Mouse (Mus musculus) midbrain, embryonic 14.5 days (tissue): Measurements from ENCODE around the gene Ccno. TPM values are rescaled to one million over a fixed set of nuclear protein-coding genes. Genes with fewer than 3 reads are reported as not detected.

Source experiments
- ATAC-seq: fragments of 200-750 bp; cut with Nextera tagmentation; 2 replicates; pipeline ENCODE4 v1.8.0; 2017; ENCODE audit warnings: moderate number of reproducible peaks, moderate library complexity; ENCODE audit not compliant: low FRiP score, low TSS enrichment
- DNase-seq: peaks from one replicate; pipeline ENCODE4 v3.0.0-alpha.2; 2015
- H3K27ac ChIP-seq: fragments of 300-500 bp; sonication (generic); replicated peaks from 2 replicates; pipeline ENCODE4 v1.5.1; 2014; ENCODE audit warnings: mild to moderate bottlenecking, low read depth, low read length, moderate library complexity
- H3K27me3 ChIP-seq: fragments of 300-500 bp; sonication (generic); 2 replicates; pipeline ENCODE4 v1.6.1; 2014; ENCODE audit warnings: low read length, control low read depth, mixed read lengths; ENCODE audit not compliant: control insufficient read depth, insufficient read depth
- H3K36me3 ChIP-seq: fragments of 300-500 bp; sonication (generic); 2 replicates; pipeline ENCODE4 v1.6.1; 2014; ENCODE audit warnings: low read length, control low read depth; ENCODE audit not compliant: control insufficient read depth, insufficient read depth
- H3K4me1 ChIP-seq: fragments of 300-500 bp; sonication (generic); 2 replicates; pipeline ENCODE4 v1.6.1; 2014; ENCODE audit warnings: mild to moderate bottlenecking, antibody characterized with exemption, low read length, control low read depth; ENCODE audit not compliant: control insufficient read depth, insufficient read depth
- H3K4me2 ChIP-seq: fragments of 300-500 bp; sonication (generic); 2 replicates; pipeline ENCODE4 v1.6.1; 2014; ENCODE audit warnings: mild to moderate bottlenecking, low read length, moderate library complexity
- H3K4me3 ChIP-seq: fragments of 300-500 bp; sonication (generic); replicated peaks from 2 replicates; pipeline ENCODE4 v1.5.1; 2014; ENCODE audit warnings: low read depth, low read length
- H3K9ac ChIP-seq: fragments of 300-500 bp; sonication (generic); replicated peaks from 2 replicates; pipeline ENCODE4 v1.6.1; 2014; ENCODE audit warnings: mild to moderate bottlenecking, low read length, moderate library complexity
- H3K9me3 ChIP-seq: fragments of 300-500 bp; sonication (generic); 2 replicates; pipeline ENCODE4 v1.6.1; 2016; ENCODE audit warnings: low read length, control low read depth, mixed read lengths; ENCODE audit not compliant: control insufficient read depth
- whole genome bisulfite sequencing: fragments of 180-500 bp; shearing (Covaris S2); extraction: QIAGEN DNeasy Blood & Tissue Kit; methylation state at CpG from one replicate; pipeline ENCODE4 v1.1.7; 2014; 5-methylcytosine and 5-hydroxymethylcytosine counted together
- polyA plus RNA-seq: library from polyadenylated mRNA; unstranded; fragments of >200 nt; fragmentation: Nextera tagmentation; extraction: Ambion mirVana; gene quantifications from 2 replicates; pipeline ENCODE4 v1.2.1, GENCODE M21; 2014

The Ccno gene
- polyA plus RNA-seq, 1 experiment from 2014 or later: 0.58 TPM

- no peak for ATAC-seq
Observed at GRCm38 (mm10) chr13:113021521-113021920, 33.9 kb downstream of the Ccno start.

GRCm38 (mm10) chr13:113022467-113022866 is 34.9 kb downstream of the Ccno start:
- no peak overlapping the region for H3K4me3 ChIP-seq
- ATAC-seq: no peak
- 77% methylated on average over 8 of the region's 8 CpGs for WGBS
- H3K27me3 ChIP-seq: no peaks in the 10 kb centered on the region
- H3K9ac ChIP-seq: no peak overlapping the region
- no peak for DNase-seq
- no peaks in the 10 kb centered on the region for H3K9me3 ChIP-seq
- no peaks in the 10 kb centered on the region for H3K36me3 ChIP-seq
- H3K27ac ChIP-seq: no peak overlapping the region
- no peak overlapping the region for H3K4me2 ChIP-seq
- H3K4me1 ChIP-seq: no peaks in the 10 kb centered on the region

More at GRCm38 (mm10) chr13:113021521-113021920, 33.9 kb downstream of the Ccno start:
- no peak overlapping the region for H3K4me2 ChIP-seq
- H3K9ac ChIP-seq: no peak overlapping the region
- no peaks in the 10 kb centered on the region for H3K36me3 ChIP-seq
- DNase-seq: no peak
- H3K9me3 ChIP-seq: no peaks in the 10 kb centered on the region
- 92% methylated on average over 2 of the region's 2 CpGs for WGBS
- no peak overlapping the region for H3K4me3 ChIP-seq
- no peaks in the 10 kb centered on the region for H3K4me1 ChIP-seq
- H3K27me3 ChIP-seq: no peaks in the 10 kb centered on the region
- no peak overlapping the region for H3K27ac ChIP-seq

- 89% methylated on average over 17 of the region's 17 CpGs for WGBS
- ATAC-seq (no peak), DNase-seq (no peak)
- H3K4me3 ChIP-seq: no peak overlapping the region
- no peaks in the 10 kb centered on the region for H3K9me3 ChIP-seq
- H3K9ac ChIP-seq: no peak overlapping the region
- H3K4me1 ChIP-seq: no peaks in the 10 kb centered on the region
- H3K4me2 ChIP-seq: no peak overlapping the region
- H3K27ac ChIP-seq: no peak overlapping the region
- no peaks in the 10 kb centered on the region for H3K27me3 ChIP-seq
- no peaks in the 10 kb centered on the region for H3K36me3 ChIP-seq
Observed at GRCm38 (mm10) chr13:113023274-113024143, 35.9 kb downstream of the Ccno start.

GRCm38 (mm10) chr13:113031351-113031750 is 43.7 kb downstream of the Ccno start:
- 1% methylated on average over 7 of the region's 7 CpGs for WGBS
- H3K27ac ChIP-seq: no peak overlapping the region
- no peaks in the 10 kb centered on the region for H3K9me3 ChIP-seq
- H3K36me3 ChIP-seq: no peaks in the 10 kb centered on the region
- peaks cover 28% of the 10 kb centered on the region; the same call in 1 of the 2 replicates for H3K27me3 ChIP-seq
- H3K4me3 ChIP-seq: peak overlapping the region; percentile 59
- peaks cover 12% of the 10 kb centered on the region for H3K4me1 ChIP-seq
- peak overlapping the region; percentile 81 for H3K4me2 ChIP-seq
- peak overlapping the region; percentile 67; the same call in 1 of the 2 replicates for H3K9ac ChIP-seq
- ATAC-seq (peak; percentile 7; the same call in 1 of the 2 replicates), DNase-seq (peak; percentile 57)

- DNase-seq: peak; percentile 88
- H3K9me3 ChIP-seq: no peaks in the 10 kb centered on the region
- peak overlapping the region; percentile 59 for H3K4me3 ChIP-seq
- peak overlapping the region; percentile 67 for H3K9ac ChIP-seq
- H3K27me3 ChIP-seq: peaks cover 28% of the 10 kb centered on the region; the same call in 1 of the 2 replicates
- H3K4me2 ChIP-seq: peak overlapping the region; percentile 81
- peak; percentile 68 for ATAC-seq
- under 1% methylated on average over 40 of the region's 40 CpGs for WGBS
- peak overlapping the region; percentile 88 for H3K27ac ChIP-seq
- peaks cover 12% of the 10 kb centered on the region for H3K4me1 ChIP-seq
- no peaks in the 10 kb centered on the region for H3K36me3 ChIP-seq
Observed at GRCm38 (mm10) chr13:113031792-113032571, 44.4 kb downstream of the Ccno start.

GRCm38 (mm10) chr13:113032831-113033230 is 45.2 kb downstream of the Ccno start:
- Histone ChIP-seq H3K9ac (no peak overlapping the region), H3K4me3 (0 out of 2 replicates have a peak overlapping the region, but pooled peaks have one; percentile 59), H3K27ac (no peak overlapping the region), H3K4me2 (peak overlapping the region; percentile 81), H3K27me3 (peaks cover 28% of the 10 kb centered on the region; the same call in 1 of the 2 replicates), H3K9me3 (no peaks in the 10 kb centered on the region), H3K4me1 (peaks cover 12% of the 10 kb centered on the region), H3K36me3 (no peaks in the 10 kb centered on the region)
- no peak for DNase-seq
- ATAC-seq: no peak

- H3K4me2 ChIP-seq: peak overlapping the region; percentile 98
- DNase-seq (peak; percentile 31), ATAC-seq (no peak)
- no peak overlapping the region; the same call in 1 of the 2 replicates for H3K9ac ChIP-seq
- H3K27me3 ChIP-seq: peaks cover 28% of the 10 kb centered on the region; the same call in 1 of the 2 replicates
- no peak overlapping the region for H3K27ac ChIP-seq
- H3K9me3 ChIP-seq: no peaks in the 10 kb centered on the region
- peaks cover 12% of the 10 kb centered on the region for H3K4me1 ChIP-seq
- peak overlapping the region; percentile 52 for H3K4me3 ChIP-seq
- no peaks in the 10 kb centered on the region for H3K36me3 ChIP-seq
- 3% methylated on average over 11 of the region's 11 CpGs for WGBS
Observed at GRCm38 (mm10) chr13:113034271-113034886, 46.8 kb downstream of the Ccno start.

- H3K4me1 ChIP-seq: peaks cover 12% of the 10 kb centered on the region
- H3K4me2 ChIP-seq: peak within 1 kb of the TSS; percentile 98
- no peaks in the 10 kb centered on the region for H3K36me3 ChIP-seq
- H3K27me3 ChIP-seq: peaks cover 28% of the 10 kb centered on the region; the same call in 1 of the 2 replicates
- no peaks in the 10 kb centered on the region for H3K9me3 ChIP-seq
- peak; percentile 31; the same call in 1 of the 2 replicates for ATAC-seq
- DNase-seq: peak; percentile 69
- WGBS: 0% methylated on average over 46 of the region's 46 CpGs
- H3K9ac ChIP-seq: peak within 1 kb of the TSS; percentile 50
- H3K27ac ChIP-seq: no peak within 1 kb of the TSS
- peak within 1 kb of the TSS; percentile 52 for H3K4me3 ChIP-seq
Observed at GRCm38 (mm10) chr13:113034950-113035421, 47.4 kb downstream of the Ccno start, which contains the start of gene Cdc20b. TSS of gene Cdc20b (plus strand) at chr13:113035111.
